Mouse (Mus musculus) ES-E14 (cell line): ENCODE data around the gene 4930404N11Rik. TPM values are rescaled to one million over a fixed set of nuclear protein-coding genes. Genes with fewer than 3 reads are reported as not detected.

Source experiments
- DNase-seq: peaks from one replicate; pipeline ENCODE4 v3.0.0-alpha.2; 2013; ENCODE audit warnings: low read depth, low spot score
- H3K27ac ChIP-seq: 2 replicates; pipeline ENCODE4 v1.5.1; 2012; ENCODE audit warnings: low read depth, mild to moderate bottlenecking, low read length, moderate library complexity, mixed read lengths; ENCODE audit not compliant: poor library complexity, insufficient read depth, severe bottlenecking
- H3K36me3 ChIP-seq: 2 replicates; pipeline ENCODE4 v1.6.1; 2012; ENCODE audit warnings: mild to moderate bottlenecking, low read length, moderate library complexity, mixed read lengths; ENCODE audit not compliant: control insufficient read depth, poor library complexity, insufficient read depth, severe bottlenecking
- H3K4me1 ChIP-seq, 2 experiments: fragments of 150-350 bp in 1 of 2; sonication (generic) in 1 of 2; 2 replicates each; pipeline ENCODE4 v1.6.1; 2012; ENCODE audit warnings: low read length in 2 of 2, mild to moderate bottlenecking in 1 of 2, mixed read lengths in 1 of 2; ENCODE audit not compliant: control insufficient read depth in 2 of 2, insufficient read depth in 2 of 2, poor library complexity in 1 of 2
- H3K4me3 ChIP-seq, 2 experiments: fragments of 150-350 bp in 1 of 2; sonication (generic) in 1 of 2; 2 replicates each; pipeline ENCODE4 v1.5.1; 2012; ENCODE audit warnings: low read length in 2 of 2, low read depth in 1 of 2, mild to moderate bottlenecking in 1 of 2, mixed read lengths in 1 of 2; ENCODE audit not compliant: insufficient read depth in 1 of 2, poor library complexity in 1 of 2, severe bottlenecking in 1 of 2
- H3K9ac ChIP-seq: 2 replicates; pipeline ENCODE4 v1.6.1; 2012; ENCODE audit warnings: low read depth, mild to moderate bottlenecking, low read length, mixed read lengths; ENCODE audit not compliant: poor library complexity, insufficient read depth, severe bottlenecking
- H3K9me3 ChIP-seq: fragments of 150-350 bp; sonication (generic); 2 replicates; pipeline ENCODE4 v1.6.1; 2012; ENCODE audit warnings: low read depth, mild to moderate bottlenecking, low read length; ENCODE audit not compliant: control insufficient read depth, insufficient read depth
- CHD2 ChIP-seq: IDR thresholded peaks from 2 replicates; pipeline ENCODE4 v1.6.1; 2014; ENCODE audit warnings: mild to moderate bottlenecking, low read depth, low read length, inconsistent platforms
- HCFC1 ChIP-seq: IDR thresholded peaks from 2 replicates; pipeline ENCODE4 v1.6.1; 2012; ENCODE audit warnings: low read length, inconsistent platforms, borderline replicate concordance; ENCODE audit not compliant: insufficient read depth
- MAFK ChIP-seq: IDR thresholded peaks from 2 replicates; pipeline ENCODE4 v1.6.1; 2014; ENCODE audit warnings: mild to moderate bottlenecking, low read depth, low read length, inconsistent platforms; ENCODE audit not compliant: insufficient read depth
- ZC3H11A ChIP-seq: IDR thresholded peaks from 2 replicates; pipeline ENCODE4 v1.6.1; 2012; ENCODE audit warnings: low read depth, mild to moderate bottlenecking, inconsistent platforms, low read length, borderline replicate concordance
- ZNF384 ChIP-seq: IDR thresholded peaks from 2 replicates; pipeline ENCODE4 v1.6.1; 2012; ENCODE audit warnings: low read depth, low read length, inconsistent platforms
- in situ Hi-C, 2 experiments: fragments of 600-800 bp; cut with MboI; formaldehyde crosslinking; loops; one replicate each; pipeline ENCODE4 v1.15.1; 2025; ENCODE audit warnings: low sequenced_read_pairs in 2 of 2, inconsistent platforms in 1 of 2; ENCODE audit not compliant: unreplicated experiment in 2 of 2
- total RNA-seq: library from RNA; depleted of rRNA; stranded (reverse); fragments of 300-350 nt; gene quantifications from 2 replicates; pipeline ENCODE4 v1.2.3, GENCODE M21; 2012

4930404N11Rik gene
- total RNA-seq, 1 experiment = 9.4 TPM

GRCm38 (mm10) chr10:81400371-81401204 lies 35.0 kb upstream of the 4930404N11Rik start:
- peaks cover 8 to 56% of the 10 kb centered on the region in 2 experiments; a peak in 3 of 4 replicates for H3K4me1 ChIP-seq
- no peaks in the 10 kb centered on the region for H3K9me3 ChIP-seq
- peak overlapping the region; percentile 70 for H3K9ac ChIP-seq
- peaks cover 10% of the 10 kb centered on the region; the same call in 1 of the 2 replicates for H3K36me3 ChIP-seq
- DNase-seq = no peak
- H3K27ac ChIP-seq = peak overlapping the region; percentile 22; the same call in 1 of the 2 replicates
- TF ChIP-seq ZNF384 (no peak), HCFC1 (no peak), ZC3H11A (no peak), MAFK (no peak), CHD2 (no peak)
- in situ Hi-C loops = no loop called here
- H3K4me3 ChIP-seq = peak overlapping the region; percentile 47 to 51; a peak in 3 of 4 replicates

GRCm38 (mm10) chr10:81399798-81400308 lies 34.2 kb upstream of the 4930404N11Rik start:
- H3K36me3 ChIP-seq = peaks cover 9% of the 10 kb centered on the region; the same call in 1 of the 2 replicates
- no peak for DNase-seq
- H3K27ac ChIP-seq = no peak overlapping the region
- in situ Hi-C loops = loop anchor here in 1 of 2 experiments (5.0 kb wide), 1 partner anchor 52 kb away; no protein-coding TSS in a partner anchor
- peaks cover 8 to 55% of the 10 kb centered on the region in 2 experiments; a peak in 3 of 4 replicates for H3K4me1 ChIP-seq
- no peaks in the 10 kb centered on the region for H3K9me3 ChIP-seq
- H3K9ac ChIP-seq = peak overlapping the region; percentile 33; the same call in 1 of the 2 replicates
- TF ChIP-seq ZNF384 = no peak
- TF ChIP-seq MAFK = no peak
- TF ChIP-seq ZC3H11A = no peak
- TF ChIP-seq CHD2 = no peak
- H3K4me3 ChIP-seq = peak overlapping the region; percentile 47 to 51; a peak in 3 of 4 replicates

GRCm38 (mm10) chr10:81399296-81399695 lies 33.7 kb upstream of the 4930404N11Rik start:
- Histone ChIP-seq H3K9ac (no peak overlapping the region), H3K27ac (no peak overlapping the region), H3K36me3 (peaks cover 4% of the 10 kb centered on the region; the same call in 1 of the 2 replicates), H3K4me3 (peak overlapping the region in 1 of 2 experiments; percentile 47; a peak in 1 of 4 replicates), H3K4me1 (peaks cover 8 to 50% of the 10 kb centered on the region in 2 experiments; a peak in 3 of 4 replicates), H3K9me3 (no peaks in the 10 kb centered on the region)
- in situ Hi-C loops = loop anchor here in 1 of 2 experiments (5.0 kb wide), 1 partner anchor 53 kb away; no protein-coding TSS in a partner anchor
- TF ChIP-seq ZNF384 = no peak
- no peak for DNase-seq

GRCm38 (mm10) chr10:81396749-81397148 lies 31.1 kb upstream of the 4930404N11Rik start:
- no peak overlapping the region for H3K27ac ChIP-seq
- TF ChIP-seq ZNF384 (no peak), CHD2 (no peak), ZC3H11A (no peak), HCFC1 (no peak), MAFK (no peak)
- in situ Hi-C loops = loop anchor here in 1 of 2 experiments (5.0 kb wide), 1 partner anchor 56 kb away; no protein-coding TSS in a partner anchor
- DNase-seq = no peak
- no peak overlapping the region for H3K9ac ChIP-seq
- H3K4me3 ChIP-seq = no peak overlapping the region
- peaks cover 3% of the 10 kb centered on the region; the same call in 1 of the 2 replicates for H3K36me3 ChIP-seq
- no peaks in the 10 kb centered on the region for H3K9me3 ChIP-seq
- H3K4me1 ChIP-seq = peaks cover 5 to 39% of the 10 kb centered on the region in 2 experiments; a peak in 2 of 4 replicates
